Mouse (Mus musculus) myocyte (in vitro differentiated cells): ENCODE results near the gene Fam107b.

Experiments used
- CEBPB ChIP-seq: IDR thresholded peaks from 2 replicates; pipeline ENCODE4 v1.6.1; 2011; ENCODE audit warnings: mild to moderate bottlenecking, moderate library complexity; ENCODE audit not compliant: poor library complexity, insufficient read depth, severe bottlenecking
- E2F4 ChIP-seq: IDR thresholded peaks from one replicate; pipeline ENCODE4 v1.6.1; 2011; ENCODE audit warnings: mild to moderate bottlenecking, control low read depth, moderate library complexity; ENCODE audit not compliant: insufficient read depth
- POLR2A ChIP-seq: IDR thresholded peaks from one replicate; pipeline ENCODE4 v1.6.1; 2011; ENCODE audit warnings: low read depth, mild to moderate bottlenecking, control low read depth, moderate library complexity; ENCODE audit not compliant: insufficient read length
- POLR2AphosphoS2 ChIP-seq: IDR thresholded peaks from one replicate; pipeline ENCODE4 v1.6.1; 2011; ENCODE audit warnings: low read depth, control low read depth; ENCODE audit not compliant: insufficient read length
- REST ChIP-seq: IDR thresholded peaks from one replicate; pipeline ENCODE4 v1.6.1; 2011; ENCODE audit warnings: mild to moderate bottlenecking, control low read depth, moderate library complexity; ENCODE audit not compliant: insufficient read depth, insufficient read length
- USF1 ChIP-seq: IDR thresholded peaks from one replicate; pipeline ENCODE4 v1.6.1; 2011; ENCODE audit warnings: low read depth, mild to moderate bottlenecking, control low read depth, moderate library complexity

GRCm38 (mm10) chr2:3630769-3631477 is 60.6 kb downstream of the Fam107b start:
- TF ChIP-seq POLR2A (no peak), REST (no peak), CEBPB (no peak), POLR2AphosphoS2 (no peak), USF1 (no peak), E2F4 (no peak)
